1 mouse cellular context compared by ENCODE assay signal in the genomic region with DNA sequence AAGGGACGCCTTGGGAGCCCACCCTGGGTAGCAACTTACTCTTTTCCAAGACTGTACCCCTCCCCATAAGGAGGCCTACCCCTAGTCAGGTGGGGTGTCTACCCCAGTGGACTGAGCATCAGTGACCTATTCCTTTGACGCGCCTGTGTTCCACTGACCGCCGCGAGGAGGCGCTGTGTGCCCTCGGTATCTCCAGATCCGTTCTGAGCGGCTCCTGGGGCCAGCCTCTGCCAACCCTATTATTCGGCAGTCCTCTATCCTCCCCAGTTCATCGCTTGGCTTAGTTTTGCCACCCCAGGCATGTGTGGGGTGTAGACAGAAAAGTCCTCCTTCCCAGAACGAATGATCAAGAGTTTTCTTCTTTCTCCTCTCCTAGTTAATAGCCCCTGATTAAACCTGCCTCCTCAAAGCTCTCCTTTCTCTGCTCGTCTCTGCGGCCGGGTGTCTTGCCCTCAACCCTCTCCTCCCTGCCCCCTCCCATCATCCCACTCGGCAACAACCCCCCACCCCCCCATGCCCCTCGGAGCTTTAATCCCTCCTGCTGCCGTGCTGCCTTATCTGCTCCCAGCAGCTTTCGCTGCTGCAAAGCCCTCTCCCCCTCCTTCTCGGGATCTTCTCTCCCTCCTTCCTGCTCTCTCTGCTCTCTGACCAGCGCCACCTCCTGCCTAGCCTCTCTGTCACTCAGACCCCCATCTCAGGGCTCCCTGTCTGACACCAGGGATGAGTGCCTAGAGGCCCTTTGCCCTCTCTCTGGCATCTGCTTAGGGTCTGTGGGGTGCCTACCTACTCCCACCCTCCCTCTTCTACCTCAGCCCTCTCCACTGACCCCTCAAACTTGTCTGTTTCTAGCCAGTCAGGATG.
TF ChIP-seq lines count a peak whose summit lies in the region.

No protein-coding gene starts in this region.

TF ChIP-seq in MEL, 35 proteins besides CTCF, POLR2A, EP300 and RAD21 (continued from another document):
- TF ChIP-seq NELFE (IDR thresholded peaks at IDR 0.05; ENCODE audit: low read depth, low read length) (no peak), ZC3H11A (IDR thresholded peaks at IDR 0.05; ENCODE audit: low read depth, low read length) (peak; percentile 66), TAL1 (IDR thresholded peaks at IDR 0.05; ENCODE audit: low read length) (peak; percentile 85), POLR2AphosphoS2 (IDR thresholded peaks at IDR 0.05; ENCODE audit: low read length) (no peak), CHD1 (IDR thresholded peaks at IDR 0.05; ENCODE audit: low read depth, low read length) (no peak), ETS1 (IDR thresholded peaks at IDR 0.05; ENCODE audit: low read depth, low read length) (peak; percentile 41; the same call in 1 of the 2 replicates), USF2 (IDR thresholded peaks at IDR 0.05; ENCODE audit: borderline replicate concordance in 1 of 2, insufficient read depth in 1 of 2, low read depth in 1 of 2, low read length in 2 of 2) (no peak), ZKSCAN1 (IDR thresholded peaks at IDR 0.05; ENCODE audit: low read depth, low read length) (no peak), POLR2AphosphoS5 (IDR thresholded peaks at IDR 0.05; ENCODE audit: borderline replicate concordance, low read depth, low read length) (no peak), HCFC1 (IDR thresholded peaks at IDR 0.05; ENCODE audit: low read depth, low read length) (no peak), MYB (IDR thresholded peaks at IDR 0.05; ENCODE audit: low read depth, low read length) (no peak), MYC (IDR thresholded peaks at IDR 0.05; ENCODE audit: low read depth, low read length) (no peak), ELF1 (IDR thresholded peaks at IDR 0.05; ENCODE audit: low read depth, low read length) (no peak), MEF2A (IDR thresholded peaks at IDR 0.05; ENCODE audit: extremely low read depth, insufficient replicate concordance, low read depth, low read length, poor library complexity, severe bottlenecking) (no peak), ZMIZ1 (IDR thresholded peaks at IDR 0.05; ENCODE audit: low read depth, low read length) (no peak), E2F4 (IDR thresholded peaks at IDR 0.05; ENCODE audit: borderline replicate concordance, low read depth, low read length) (no peak), MXI1 (IDR thresholded peaks at IDR 0.05; ENCODE audit: low read depth, low read length) (no peak), ZNF384 (IDR thresholded peaks at IDR 0.05; ENCODE audit: low read depth, low read length) (no peak), JUND (IDR thresholded peaks at IDR 0.05; ENCODE audit: low read depth, low read length) (no peak), RCOR1 (IDR thresholded peaks at IDR 0.05; ENCODE audit: low read depth, low read length) (0 out of 2 replicates have a peak, but pooled peaks have one; percentile 4), GATA1 (IDR thresholded peaks at IDR 0.05; ENCODE audit: low read depth, low read length) (peak; percentile 51; the same call in 1 of the 2 replicates), MAX (IDR thresholded peaks at IDR 0.05; ENCODE audit: low read length) (no peak), KAT2A (conservative IDR thresholded peaks at IDR 0.05; ENCODE audit: low read depth, low read length) (no peak), BHLHE40 (IDR thresholded peaks at IDR 0.05; ENCODE audit: borderline replicate concordance, low read depth, low read length) (no peak), MAFK (IDR thresholded peaks at IDR 0.05; ENCODE audit: borderline replicate concordance, low read depth, low read length) (no peak)
